Mouse (Mus musculus) MEL (cell line): ENCODE results near the gene Triobp. TPM values are rescaled to one million over a fixed set of nuclear protein-coding genes. Genes with fewer than 3 reads are reported as not detected.

Experiments
- DNase-seq: peaks from one replicate; pipeline ENCODE4 v3.0.0; 2011; ENCODE audit warnings: low read depth, low spot score
- H3K27ac ChIP-seq: 2 replicates; pipeline ENCODE4 v1.5.1; 2012; ENCODE audit warnings: low read depth, mild to moderate bottlenecking, control low read depth, low read length, moderate library complexity; ENCODE audit not compliant: control insufficient read depth
- H3K27me3 ChIP-seq, 2 experiments: fragments of 150-350 bp in 1 of 2; sonication (generic) in 1 of 2; 2 replicates each; pipeline ENCODE4 v1.6.1; 2012; ENCODE audit warnings: low read length in 2 of 2, mild to moderate bottlenecking in 2 of 2, improper control_type of control experiment in 1 of 2, moderate library complexity in 1 of 2; ENCODE audit not compliant: insufficient read depth in 2 of 2, control insufficient read depth in 1 of 2
- H3K36me3 ChIP-seq, 2 experiments: 2 replicates each; pipeline ENCODE4 v1.6.1; 2012 to 2014; ENCODE audit warnings: low read length in 2 of 2, improper control_type of control experiment in 1 of 2, inconsistent platforms in 1 of 2, mild to moderate bottlenecking in 1 of 2; ENCODE audit not compliant: insufficient read depth in 2 of 2, control insufficient read depth in 1 of 2
- H3K4me1 ChIP-seq, 2 experiments: fragments of 150-350 bp in 1 of 2; sonication (generic) in 1 of 2; 2 replicates each; pipeline ENCODE4 v1.6.1; 2012; ENCODE audit warnings: low read length in 2 of 2, improper control_type of control experiment in 1 of 2, mild to moderate bottlenecking in 1 of 2; ENCODE audit not compliant: insufficient read depth in 2 of 2, control insufficient read depth in 1 of 2
- H3K4me3 ChIP-seq, 2 experiments: fragments of 150-350 bp in 1 of 2; sonication (generic) in 1 of 2; 2 replicates each; pipeline ENCODE4 v1.5.1; 2012; ENCODE audit warnings: low read depth in 2 of 2, low read length in 2 of 2, mild to moderate bottlenecking in 2 of 2, moderate library complexity in 2 of 2, control low read depth in 1 of 2, improper control_type of control experiment in 1 of 2; ENCODE audit not compliant: control insufficient read depth in 1 of 2, insufficient read depth in 1 of 2
- H3K79me2 ChIP-seq: 2 replicates; pipeline ENCODE4 v1.6.1; 2012; ENCODE audit warnings: mild to moderate bottlenecking, low read length, moderate library complexity; ENCODE audit not compliant: control insufficient read depth, poor library complexity, insufficient read depth
- H3K9ac ChIP-seq: 2 replicates; pipeline ENCODE4 v1.6.1; 2012; ENCODE audit warnings: low read depth, mild to moderate bottlenecking, control low read depth, low read length, moderate library complexity; ENCODE audit not compliant: control insufficient read depth, poor library complexity, severe bottlenecking
- H3K9me3 ChIP-seq: fragments of 150-350 bp; sonication (generic); replicated peaks from 2 replicates; pipeline ENCODE4 v1.6.1; 2012; ENCODE audit warnings: mild to moderate bottlenecking, low read length, improper control_type of control experiment, moderate library complexity; ENCODE audit not compliant: insufficient read depth
- BHLHE40 ChIP-seq: IDR thresholded peaks from 2 replicates; pipeline ENCODE4 v1.6.1; 2012; ENCODE audit warnings: low read depth, mild to moderate bottlenecking, inconsistent platforms, low read length, improper control_type of control experiment, borderline replicate concordance
- CHD1 ChIP-seq: IDR thresholded peaks from 2 replicates; pipeline ENCODE4 v1.6.1; 2012; ENCODE audit warnings: low read depth, mild to moderate bottlenecking, inconsistent platforms, low read length, improper control_type of control experiment
- CHD2 ChIP-seq: IDR thresholded peaks from 2 replicates; pipeline ENCODE4 v1.6.1; 2011; ENCODE audit warnings: low read length, improper control_type of control experiment
- CTCF ChIP-seq, 3 experiments: IDR thresholded peaks in 2 of 3; conservative IDR thresholded peaks in 1 of 3; 2 replicates each; pipeline ENCODE4 v1.5.1; 2011 to 2012; ENCODE audit warnings: low read length in 3 of 3, low read depth in 2 of 3, mild to moderate bottlenecking in 2 of 3, improper control_type of control experiment in 1 of 3, inconsistent platforms in 1 of 3, mixed read lengths in 1 of 3, moderate library complexity in 1 of 3; ENCODE audit not compliant: control insufficient read depth in 1 of 3, insufficient read depth in 1 of 3, poor library complexity in 1 of 3, severe bottlenecking in 1 of 3
- ELF1 ChIP-seq: IDR thresholded peaks from 2 replicates; pipeline ENCODE4 v1.6.1; 2014; ENCODE audit warnings: low read depth, mild to moderate bottlenecking, inconsistent platforms, low read length, improper control_type of control experiment, moderate library complexity
- ETS1 ChIP-seq: IDR thresholded peaks from 2 replicates; pipeline ENCODE4 v1.6.1; 2012; ENCODE audit warnings: low read depth, mild to moderate bottlenecking, inconsistent platforms, low read length, improper control_type of control experiment, moderate library complexity
- MAFK ChIP-seq: IDR thresholded peaks from 2 replicates; pipeline ENCODE4 v1.6.1; 2011; ENCODE audit warnings: low read depth, mild to moderate bottlenecking, low read length, improper control_type of control experiment, borderline replicate concordance
- MAZ ChIP-seq: IDR thresholded peaks from 2 replicates; pipeline ENCODE4 v1.6.1; 2012; ENCODE audit warnings: low read depth, mild to moderate bottlenecking, inconsistent platforms, low read length, improper control_type of control experiment
- POLR2A ChIP-seq, 2 experiments: IDR thresholded peaks; 2 replicates each; pipeline ENCODE4 v1.6.1; 2011 to 2012; ENCODE audit warnings: low read length in 2 of 2, mild to moderate bottlenecking in 2 of 2, control low read depth in 1 of 2, improper control_type of control experiment in 1 of 2, low read depth in 1 of 2, moderate library complexity in 1 of 2; ENCODE audit not compliant: control insufficient read depth in 1 of 2, insufficient read depth in 1 of 2, poor library complexity in 1 of 2
- POLR2AphosphoS2 ChIP-seq: IDR thresholded peaks from 2 replicates; pipeline ENCODE4 v1.6.1; 2011; ENCODE audit warnings: low read length, improper control_type of control experiment
- RAD21 ChIP-seq: IDR thresholded peaks from 2 replicates; pipeline ENCODE4 v1.6.1; 2011; ENCODE audit warnings: mild to moderate bottlenecking, low read depth, low read length, improper control_type of control experiment
- SIN3A ChIP-seq: IDR thresholded peaks from 2 replicates; pipeline ENCODE4 v1.6.1; 2012; ENCODE audit warnings: low read length, improper control_type of control experiment, inconsistent platforms
- SMC3 ChIP-seq: IDR thresholded peaks from 2 replicates; pipeline ENCODE4 v1.6.1; 2011; ENCODE audit warnings: low read depth, low read length, improper control_type of control experiment
- TBP ChIP-seq: IDR thresholded peaks from 2 replicates; pipeline ENCODE4 v1.8.0; 2011; ENCODE audit warnings: low read depth, low read length, improper control_type of control experiment
- TCF12 ChIP-seq: IDR thresholded peaks from 2 replicates; pipeline ENCODE4 v1.6.1; 2014; ENCODE audit warnings: low read depth, mild to moderate bottlenecking, inconsistent platforms, low read length, improper control_type of control experiment, moderate library complexity
- UBTF ChIP-seq: IDR thresholded peaks from 2 replicates; pipeline ENCODE4 v1.6.1; 2012; ENCODE audit warnings: low read depth, mild to moderate bottlenecking, inconsistent platforms, low read length, improper control_type of control experiment, moderate library complexity, borderline replicate concordance; ENCODE audit not compliant: insufficient read depth
- USF1 ChIP-seq: IDR thresholded peaks from 2 replicates; pipeline ENCODE4 v1.6.1; 2014; ENCODE audit warnings: low read depth, mild to moderate bottlenecking, inconsistent platforms, low read length, improper control_type of control experiment, moderate library complexity
- USF2 ChIP-seq, 2 experiments: IDR thresholded peaks; 2 replicates each; pipeline ENCODE4 v1.6.1; 2011 to 2012; ENCODE audit warnings: improper control_type of control experiment in 2 of 2, low read length in 2 of 2, borderline replicate concordance in 1 of 2, inconsistent platforms in 1 of 2, low read depth in 1 of 2, mild to moderate bottlenecking in 1 of 2; ENCODE audit not compliant: insufficient read depth in 1 of 2
- ZKSCAN1 ChIP-seq: IDR thresholded peaks from 2 replicates; pipeline ENCODE4 v1.6.1; 2012; ENCODE audit warnings: low read depth, mild to moderate bottlenecking, inconsistent platforms, low read length, improper control_type of control experiment, moderate library complexity
- ZNF384 ChIP-seq: IDR thresholded peaks from 2 replicates; pipeline ENCODE4 v1.6.1; 2012; ENCODE audit warnings: low read depth, mild to moderate bottlenecking, inconsistent platforms, low read length, improper control_type of control experiment
- polyA plus RNA-seq, 2 experiments: library from polyadenylated mRNA; stranded (reverse) in 1 of 2; unstranded in 1 of 2; fragments of >175 nt in 1 of 2; fragments of >200 nt in 1 of 2; gene quantifications; 2 replicates each; pipeline versions ENCODE4 v1.2.1 to v1.2.4; 2012; ENCODE audit warnings: low replicate concordance in 2 of 2, low read depth in 1 of 2; ENCODE audit not compliant: insufficient read length in 2 of 2, insufficient read depth in 1 of 2, missing spikeins in 1 of 2
- total RNA-seq: library from RNA; depleted of rRNA; stranded (reverse); fragments of 300-350 nt; gene quantifications from 2 replicates; pipeline ENCODE4 v1.2.3, GENCODE M21; 2012

The Triobp gene
- total and polyA plus RNA-seq, 3 experiments, result 18.4 to 31.3 TPM; not detected in 1

- TF ChIP-seq USF1, result no peak
- no peak for TF ChIP-seq CHD2
Observed at GRCm38 (mm10) chr15:78946232-78946631, 1.3 kb upstream of the Triobp start (continued).

DNA sequence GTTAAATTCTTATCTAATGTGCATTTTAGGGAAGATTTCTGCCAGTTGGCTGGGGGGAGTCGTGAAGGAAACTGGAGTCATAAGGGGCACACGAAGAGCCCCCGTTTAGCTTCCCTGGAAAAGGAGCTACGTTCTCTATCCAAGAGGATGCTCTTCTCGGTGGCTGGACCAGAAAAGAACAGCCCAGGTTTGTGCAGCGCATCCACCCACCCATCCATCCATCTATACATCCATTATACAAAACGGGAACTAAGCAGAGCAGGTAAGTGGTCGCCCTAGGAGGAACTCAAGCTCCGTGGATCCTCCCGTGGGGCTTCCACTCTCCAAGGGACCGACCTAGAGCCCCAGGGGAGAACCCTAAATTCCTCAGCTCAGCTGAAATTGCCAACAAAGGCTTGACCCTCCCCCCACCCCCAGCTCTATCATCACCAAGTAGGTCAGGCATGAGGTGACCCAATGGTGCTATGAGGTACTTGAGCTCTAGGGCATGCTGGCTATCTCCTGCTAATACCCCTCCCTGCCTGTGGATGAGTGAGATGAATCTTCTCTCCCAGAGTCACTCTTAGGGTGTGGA lies 715 bp downstream of the Triobp start:
- no peak overlapping the region for H3K27ac ChIP-seq
- H3K27me3 ChIP-seq, result no peaks in the 10 kb centered on the region
- no peaks in the 10 kb centered on the region for H3K79me2 ChIP-seq
- peak; percentile 20 for DNase-seq
- H3K4me3 ChIP-seq, result peak overlapping the region; percentile 51 to 87
- peak overlapping the region; percentile 60 for H3K9ac ChIP-seq
- H3K36me3 ChIP-seq, result peaks cover 0 to 10% of the 10 kb centered on the region in 2 experiments; a peak in 2 of 4 replicates
- no peak for TF ChIP-seq POLR2A (IDR thresholded peaks at IDR 0.05; ENCODE audit: control insufficient read depth in 1 of 2, insufficient read depth in 1 of 2, low read depth in 1 of 2, low read length in 2 of 2, poor library complexity in 1 of 2)
- no peak for TF ChIP-seq MAFK
- TF ChIP-seq CTCF (IDR thresholded peaks at IDR 0.05 in 2 of 3, conservative IDR thresholded peaks at IDR 0.05 in 1 of 3; ENCODE audit: control insufficient read depth in 1 of 3, insufficient read depth in 1 of 3, low read depth in 2 of 3, low read length in 3 of 3, poor library complexity in 1 of 3, severe bottlenecking in 1 of 3), result no peak
- no peak for TF ChIP-seq SMC3
- TF ChIP-seq UBTF, result no peak
- no peak for TF ChIP-seq ETS1
- no peak for TF ChIP-seq SIN3A
- TF ChIP-seq USF1, result no peak
- H3K4me1 ChIP-seq, result peaks cover 7 to 23% of the 10 kb centered on the region in 2 experiments
- no peaks in the 10 kb centered on the region for H3K9me3 ChIP-seq

DNA sequence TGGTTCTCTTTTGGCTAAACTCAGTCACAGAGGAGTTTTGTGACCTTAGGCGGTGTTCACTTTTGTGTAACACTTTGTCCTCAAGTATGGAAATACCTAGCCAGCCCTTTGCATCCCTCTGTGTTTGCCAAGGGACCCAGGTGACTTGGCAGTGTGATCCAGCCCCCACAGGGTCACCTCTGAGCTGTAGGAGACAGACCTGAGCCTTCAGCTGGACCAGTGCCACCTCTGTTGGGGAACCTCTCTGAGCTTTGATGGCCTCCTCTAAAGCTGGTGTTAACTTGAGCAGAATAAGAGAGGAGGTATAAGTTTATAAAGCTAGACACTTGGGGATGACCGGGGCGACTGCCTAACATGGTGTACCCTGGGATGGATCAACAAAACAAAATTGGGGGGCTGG lies 1.4 kb downstream of the Triobp start:
- no peak overlapping the region for H3K9ac ChIP-seq
- no peak overlapping the region for H3K4me3 ChIP-seq
- peaks cover 0 to 10% of the 10 kb centered on the region in 2 experiments; a peak in 2 of 4 replicates for H3K36me3 ChIP-seq
- H3K27me3 ChIP-seq, result no peaks in the 10 kb centered on the region
- TF ChIP-seq POLR2AphosphoS2, result no peak
- TF ChIP-seq USF2 (IDR thresholded peaks at IDR 0.05; ENCODE audit: borderline replicate concordance in 1 of 2, insufficient read depth in 1 of 2, low read depth in 1 of 2, low read length in 2 of 2), result no peak
- TF ChIP-seq MAZ, result no peak
- H3K79me2 ChIP-seq, result no peaks in the 10 kb centered on the region
- H3K4me1 ChIP-seq, result peaks cover 7 to 23% of the 10 kb centered on the region in 2 experiments
- H3K27ac ChIP-seq, result no peak overlapping the region
- no peaks in the 10 kb centered on the region for H3K9me3 ChIP-seq
- no peak for DNase-seq

DNA sequence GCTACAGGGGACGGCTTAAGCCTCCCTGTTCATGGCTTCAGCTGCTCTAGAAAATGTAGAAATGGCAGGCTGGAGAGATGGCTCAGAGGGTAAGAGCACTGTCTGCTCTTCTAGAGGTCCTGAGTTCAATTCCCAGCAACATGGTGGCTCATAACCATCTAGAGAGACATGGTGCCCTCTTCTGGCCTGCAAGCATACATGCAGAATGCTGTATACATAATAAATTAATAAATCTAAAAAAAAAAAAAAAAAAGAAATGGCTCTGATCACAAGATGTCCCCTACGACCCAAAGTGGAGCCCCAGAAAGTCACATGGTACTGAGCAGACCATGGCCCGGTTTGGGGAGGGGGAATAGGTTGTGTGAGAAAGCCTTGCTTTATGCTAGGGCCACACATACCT lies 8.1 kb downstream of the Triobp start:
- no peaks in the 10 kb centered on the region for H3K79me2 ChIP-seq
- no peak overlapping the region for H3K4me3 ChIP-seq
- no peaks in the 10 kb centered on the region for H3K9me3 ChIP-seq
- no peaks in the 10 kb centered on the region for H3K27me3 ChIP-seq
- TF ChIP-seq RAD21 (peak; percentile 43), TCF12 (no peak), CTCF (IDR thresholded peaks at IDR 0.05 in 2 of 3, conservative IDR thresholded peaks at IDR 0.05 in 1 of 3; ENCODE audit: control insufficient read depth in 1 of 3, insufficient read depth in 1 of 3, low read depth in 2 of 3, low read length in 3 of 3, poor library complexity in 1 of 3, severe bottlenecking in 1 of 3) (peak in 2 of 3 experiments; percentile 23 to 44; a peak in 3 of 6 replicates), ELF1 (no peak), BHLHE40 (no peak), ZNF384 (peak; percentile 82), TBP (peak; percentile 56; the same call in 1 of the 2 replicates), MAFK (no peak), CHD1 (no peak), SMC3 (peak; percentile 38), ZKSCAN1 (no peak)
- H3K36me3 ChIP-seq, result no peaks in the 10 kb centered on the region
- H3K9ac ChIP-seq, result no peak overlapping the region
- no peak overlapping the region for H3K27ac ChIP-seq
- peak; percentile 46 for DNase-seq
- H3K4me1 ChIP-seq, result no peaks in the 10 kb centered on the region
